Mouse (Mus musculus) brain, embryonic 14.5 days (tissue): ENCODE measurements at regions not wholly inside any gene's neighbourhood (a gene's known extent, or its start where the extent isn't known, plus 50 kb on each side); places are given as distances from the start of the nearest gene placed in this dataset.

Experiments used
- CTCF ChIP-seq: fragments of 200-500 bp; IDR thresholded peaks from 2 replicates; pipeline ENCODE4 v1.5.1; 2012; ENCODE audit warnings: inconsistent platforms, mild to moderate bottlenecking, moderate library complexity, borderline replicate concordance; ENCODE audit not compliant: insufficient read depth, insufficient read length; ENCODE audit errors: extremely low read depth
- POLR2A ChIP-seq: fragments of 200-500 bp; IDR thresholded peaks from 2 replicates; pipeline ENCODE4 v1.6.1; 2012; ENCODE audit warnings: mild to moderate bottlenecking, inconsistent platforms, borderline replicate concordance; ENCODE audit not compliant: poor library complexity, insufficient read depth, insufficient read length, severe bottlenecking; ENCODE audit errors: extremely low read depth

DNA sequence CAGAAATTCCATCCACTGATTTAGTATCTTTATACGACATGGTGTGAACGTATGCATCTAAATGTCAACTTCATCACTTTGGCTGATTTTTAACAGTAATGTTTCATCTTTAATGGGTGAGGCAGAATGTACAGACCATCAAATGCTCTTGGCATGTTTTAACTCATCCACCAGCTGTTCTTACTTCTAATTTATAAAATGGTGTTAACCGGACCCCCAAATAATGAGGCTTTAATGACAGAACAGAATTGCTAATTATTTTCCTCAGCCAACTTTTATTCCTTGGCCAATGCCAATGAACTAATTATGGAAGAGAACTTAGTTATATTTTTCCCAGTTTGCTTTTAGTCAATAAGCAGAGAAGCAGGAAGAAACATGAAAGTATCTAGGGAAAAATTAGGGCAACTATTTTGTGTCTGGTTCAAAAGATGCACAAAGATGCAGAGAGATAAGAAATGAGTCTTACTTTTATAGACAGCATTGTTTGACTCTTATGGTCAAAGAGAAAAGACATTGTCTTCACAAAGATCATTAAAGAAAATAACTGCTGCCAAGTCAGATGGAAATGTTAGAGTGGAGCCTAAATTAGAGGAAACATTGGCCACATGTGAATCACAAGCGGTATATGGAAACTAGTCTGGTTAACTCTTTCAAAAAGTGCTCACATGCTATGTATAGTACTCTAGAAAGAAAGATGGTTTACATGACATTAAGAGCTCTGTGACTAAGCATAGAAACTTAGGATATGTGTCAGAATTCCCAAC lies 1504.5 kb upstream of the Tenm4 start:
- TF ChIP-seq CTCF (no peak), POLR2A (no peak)
